Mouse (Mus musculus): Measurements from ENCODE around the gene Smco3. TPM values are rescaled to one million over a fixed set of nuclear protein-coding genes. Genes with fewer than 3 reads are reported as not detected.
"Not testable (repeated sequence)": the region's sequence is repeated elsewhere in the genome, so short reads cannot be mapped to it uniquely, and the experiment has no call there.

Smco3 gene
- polyA plus RNA-seq, 1 experiment from 2014 or later: 0.79 TPM

GRCm38 (mm10) chr6:136803739-136804633, 31.3 kb downstream of the Smco3 start, which contains the start of gene Hist4h4:
Gene Hist4h4, minus strand, starts transcription at chr6:136804415.
- under 1% methylated on average over 50 of the region's 50 CpGs for WGBS

GRCm38 (mm10) chr6:136803093-136803738, 32.0 kb downstream of the Smco3 start:
- Histone ChIP-seq H3K27ac (replicated peaks) (peak overlapping the region; percentile 100), H3K36me3 (no peaks in the 10 kb centered on the region), H3K4me3 (peak overlapping the region; percentile 73), H3K27me3 (0 out of 2 replicates have a peak, but pooled peaks cover 3% of the 10 kb centered on the region), H3K9ac (replicated peaks) (peak overlapping the region; percentile 95), H3K4me1 (peaks cover 20% of the 10 kb centered on the region), H3K9me3 (no peaks in the 10 kb centered on the region), H3K4me2 (replicated peaks) (peak overlapping the region; percentile 78)
- WGBS: 26% methylated on average over 12 of the region's 12 CpGs
- ATAC-seq (ENCODE audit: low FRiP score, low read depth): no peak; the same call in 1 of the 2 replicates

More at GRCm38 (mm10) chr6:136803739-136804633, 31.3 kb downstream of the Smco3 start, which contains the start of gene Hist4h4:
- ATAC-seq (ENCODE audit: low FRiP score, low read depth): peak; percentile 74
- no peaks in the 10 kb centered on the region for H3K36me3 ChIP-seq
- peak within 1 kb of the TSS; percentile 78 for H3K4me2 ChIP-seq (replicated peaks)
- peak within 1 kb of the TSS; percentile 95 for H3K9ac ChIP-seq (replicated peaks)
- peak within 1 kb of the TSS; percentile 73 for H3K4me3 ChIP-seq
- peak within 1 kb of the TSS; percentile 100 for H3K27ac ChIP-seq (replicated peaks)
- no peaks in the 10 kb centered on the region for H3K9me3 ChIP-seq
- 0 out of 2 replicates have a peak, but pooled peaks cover 3% of the 10 kb centered on the region for H3K27me3 ChIP-seq
- H3K4me1 ChIP-seq: peaks cover 25% of the 10 kb centered on the region

GRCm38 (mm10) chr6:136801274-136801673, 34.0 kb downstream of the Smco3 start:
- ATAC-seq (ENCODE audit: low FRiP score, low read depth): no peak
- no peaks in the 10 kb centered on the region for H3K36me3 ChIP-seq
- no peak overlapping the region for H3K4me3 ChIP-seq
- no peak overlapping the region for H3K27ac ChIP-seq (replicated peaks)
- WGBS: 92% methylated on average over 6 of the region's 6 CpGs
- no peaks in the 10 kb centered on the region for H3K27me3 ChIP-seq
- H3K9me3 ChIP-seq: no peaks in the 10 kb centered on the region
- H3K4me1 ChIP-seq: peaks cover 16% of the 10 kb centered on the region
- H3K9ac ChIP-seq (replicated peaks): no peak overlapping the region
- H3K4me2 ChIP-seq (replicated peaks): no peak overlapping the region

GRCm38 (mm10) chr6:136800710-136801109, 34.5 kb downstream of the Smco3 start:
- H3K27me3 ChIP-seq: no peaks in the 10 kb centered on the region
- no peak overlapping the region for H3K9ac ChIP-seq (replicated peaks)
- H3K4me3 ChIP-seq: no peak overlapping the region
- ATAC-seq (ENCODE audit: low FRiP score, low read depth): no peak
- 93% methylated on average over 8 of the region's 8 CpGs for WGBS
- no peak overlapping the region for H3K27ac ChIP-seq (replicated peaks)
- H3K9me3 ChIP-seq: no peaks in the 10 kb centered on the region
- no peak overlapping the region for H3K4me2 ChIP-seq (replicated peaks)
- H3K36me3 ChIP-seq: no peaks in the 10 kb centered on the region
- peaks cover 16% of the 10 kb centered on the region for H3K4me1 ChIP-seq

- 86% methylated on average over 3 of the region's 3 CpGs for WGBS
- H3K9me3 ChIP-seq; H3K27me3 ChIP-seq; H3K27ac ChIP-seq (replicated peaks); H3K4me3 ChIP-seq; H3K36me3 ChIP-seq; ATAC-seq (ENCODE audit: low FRiP score, low read depth); H3K9ac ChIP-seq (replicated peaks); H3K4me2 ChIP-seq (replicated peaks): not testable (repeated sequence)
- peaks cover 15% of the 10 kb centered on the region for H3K4me1 ChIP-seq
These were observed 37.2 kb downstream of the Smco3 start for GRCm38 (mm10) chr6:136797874-136798693.

GRCm38 (mm10) chr6:136795850-136796249, 39.4 kb downstream of the Smco3 start:
- Histone ChIP-seq H3K27me3 (no peaks in the 10 kb centered on the region), H3K4me1 (peaks cover 11% of the 10 kb centered on the region), H3K9me3 (no peaks in the 10 kb centered on the region), H3K4me3 (no peak overlapping the region), H3K9ac (replicated peaks) (no peak overlapping the region), H3K27ac (replicated peaks) (no peak overlapping the region), H3K4me2 (replicated peaks) (no peak overlapping the region), H3K36me3 (no peaks in the 10 kb centered on the region)
- no peak for ATAC-seq (ENCODE audit: low FRiP score, low read depth)
- 63% methylated on average over 6 of the region's 6 CpGs for WGBS

- H3K9ac ChIP-seq (replicated peaks): no peak overlapping the region
- H3K27me3 ChIP-seq: no peaks in the 10 kb centered on the region
- WGBS: 50% methylated on average over 1 of the region's 1 CpGs
- H3K4me3 ChIP-seq: no peak overlapping the region
- no peak overlapping the region for H3K4me2 ChIP-seq (replicated peaks)
- peaks cover 11% of the 10 kb centered on the region for H3K4me1 ChIP-seq
- no peaks in the 10 kb centered on the region for H3K9me3 ChIP-seq
- no peak overlapping the region for H3K27ac ChIP-seq (replicated peaks)
- H3K36me3 ChIP-seq: no peaks in the 10 kb centered on the region
- ATAC-seq (ENCODE audit: low FRiP score, low read depth): no peak
These were observed 40.1 kb downstream of the Smco3 start for GRCm38 (mm10) chr6:136795110-136795509.

GRCm38 (mm10) chr6:136793831-136794525, 41.3 kb downstream of the Smco3 start:
- H3K36me3 ChIP-seq: no peaks in the 10 kb centered on the region
- peak; percentile 31; the same call in 1 of the 2 replicates for ATAC-seq (ENCODE audit: low FRiP score, low read depth)
- peak overlapping the region; percentile 41 for H3K9ac ChIP-seq (replicated peaks)
- no peaks in the 10 kb centered on the region for H3K9me3 ChIP-seq
- peak overlapping the region; percentile 57 for H3K4me2 ChIP-seq (replicated peaks)
- H3K27me3 ChIP-seq: no peaks in the 10 kb centered on the region
- peak overlapping the region; percentile 37 for H3K4me3 ChIP-seq
- under 1% methylated on average over 23 of the region's 24 CpGs for WGBS
- peaks cover 11% of the 10 kb centered on the region for H3K4me1 ChIP-seq
- H3K27ac ChIP-seq (replicated peaks): no peak overlapping the region

- Histone ChIP-seq H3K4me1 (peaks cover 11% of the 10 kb centered on the region), H3K27ac (replicated peaks) (no peak overlapping the region), H3K9ac (replicated peaks) (0 out of 2 replicates have a peak overlapping the region, but pooled peaks have one; percentile 41), H3K4me3 (peak overlapping the region; percentile 37), H3K27me3 (no peaks in the 10 kb centered on the region), H3K9me3 (no peaks in the 10 kb centered on the region), H3K36me3 (no peaks in the 10 kb centered on the region), H3K4me2 (replicated peaks) (peak overlapping the region; percentile 57)
- no peak for ATAC-seq (ENCODE audit: low FRiP score, low read depth)
- WGBS: 32% methylated on average over 16 of the region's 16 CpGs
These were observed 42.1 kb downstream of the Smco3 start for GRCm38 (mm10) chr6:136792884-136793758.

GRCm38 (mm10) chr6:136789391-136789971, 45.8 kb downstream of the Smco3 start:
- H3K9me3 ChIP-seq: no peaks in the 10 kb centered on the region
- no peak overlapping the region for H3K27ac ChIP-seq (replicated peaks)
- no peak overlapping the region for H3K4me3 ChIP-seq
- no peak for ATAC-seq (ENCODE audit: low FRiP score, low read depth)
- no peak overlapping the region for H3K4me2 ChIP-seq (replicated peaks)
- no peaks in the 10 kb centered on the region for H3K36me3 ChIP-seq
- H3K4me1 ChIP-seq: peaks cover 11% of the 10 kb centered on the region
- H3K9ac ChIP-seq (replicated peaks): no peak overlapping the region
- H3K27me3 ChIP-seq: no peaks in the 10 kb centered on the region
- WGBS: 85% methylated on average over 5 of the region's 5 CpGs
